Mouse (Mus musculus) heart, postnatal 36 days (tissue): Measurements from ENCODE around the gene Tlk2. TPM values are rescaled to one million over a fixed set of nuclear protein-coding genes. Genes with fewer than 3 reads are reported as not detected.

Experiments used
- DNase-seq, 2 experiments: peaks; one replicate each; pipeline ENCODE4 v3.0.0; 2021 to 2022
- intact Hi-C: fragments of 180-260 bp; cut with DNase I; formaldehyde crosslinking; loops from one replicate; pipeline ENCODE4 v1.15.1; 2025
- total RNA-seq, 2 experiments: library from RNA; stranded (reverse); gene quantifications; 2 replicates each; pipeline ENCODE4 v1.2.3; 2021

Tlk2 gene
- total RNA-seq, 2 experiments from 2014 or later, result 39.6 to 41.2 TPM

DNA sequence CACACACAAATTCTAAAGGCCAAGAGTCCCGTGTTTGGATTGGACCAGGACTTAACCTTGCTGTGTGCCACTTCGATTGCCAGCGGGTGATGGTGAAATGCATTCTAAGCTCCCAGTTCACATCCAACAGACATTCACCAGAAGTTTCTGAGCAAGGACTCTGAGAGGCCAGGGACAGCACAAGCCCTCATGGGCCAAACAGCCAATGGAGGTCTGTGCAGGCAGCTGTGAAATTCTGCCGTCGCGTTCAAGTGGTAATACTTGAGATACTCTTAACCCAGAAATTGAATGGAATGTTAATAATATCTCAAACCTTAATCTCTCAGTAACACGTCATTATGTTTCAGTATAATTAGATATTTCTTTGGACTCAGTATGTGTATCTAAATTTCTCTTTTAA is 131.6 kb downstream of the Tlk2 start:
- intact Hi-C loops, result no loop called here
- no peak for DNase-seq

DNA sequence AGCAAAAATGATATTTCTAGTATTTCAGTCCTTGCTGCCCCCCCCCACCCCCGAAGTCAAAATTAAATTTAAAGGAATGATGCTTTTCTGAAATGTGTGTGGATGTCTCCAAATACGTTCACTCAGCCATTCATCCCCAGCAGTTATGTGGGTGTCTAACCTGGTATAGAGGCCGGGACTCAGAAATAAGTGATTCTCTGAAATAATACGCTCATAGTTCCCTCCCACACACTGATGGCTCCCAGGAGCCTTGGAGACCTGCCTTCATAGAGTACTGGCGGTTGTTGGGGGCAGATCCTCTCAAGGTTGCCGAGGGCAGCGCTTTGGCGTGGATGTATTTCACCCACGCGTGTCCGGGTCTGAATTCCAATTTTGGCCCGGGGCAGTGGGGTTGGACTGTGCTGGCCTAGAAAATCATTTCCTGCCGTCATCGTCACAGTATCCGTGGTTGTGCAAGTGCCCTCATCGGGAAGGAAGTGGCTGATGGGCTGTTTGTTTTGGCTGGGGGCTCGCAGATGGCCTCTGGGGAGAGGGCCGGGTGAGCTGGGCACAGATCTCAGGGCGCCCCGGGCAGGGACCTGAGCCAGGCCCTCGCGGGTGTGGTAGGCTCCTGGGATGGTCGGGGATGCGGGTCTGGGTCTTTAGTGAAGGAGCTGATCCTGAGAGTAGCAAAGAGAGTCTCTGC is 132.8 kb downstream of the Tlk2 start:
- intact Hi-C loops, result no loop called here
- peak; percentile 60 to 73 for DNase-seq

DNA sequence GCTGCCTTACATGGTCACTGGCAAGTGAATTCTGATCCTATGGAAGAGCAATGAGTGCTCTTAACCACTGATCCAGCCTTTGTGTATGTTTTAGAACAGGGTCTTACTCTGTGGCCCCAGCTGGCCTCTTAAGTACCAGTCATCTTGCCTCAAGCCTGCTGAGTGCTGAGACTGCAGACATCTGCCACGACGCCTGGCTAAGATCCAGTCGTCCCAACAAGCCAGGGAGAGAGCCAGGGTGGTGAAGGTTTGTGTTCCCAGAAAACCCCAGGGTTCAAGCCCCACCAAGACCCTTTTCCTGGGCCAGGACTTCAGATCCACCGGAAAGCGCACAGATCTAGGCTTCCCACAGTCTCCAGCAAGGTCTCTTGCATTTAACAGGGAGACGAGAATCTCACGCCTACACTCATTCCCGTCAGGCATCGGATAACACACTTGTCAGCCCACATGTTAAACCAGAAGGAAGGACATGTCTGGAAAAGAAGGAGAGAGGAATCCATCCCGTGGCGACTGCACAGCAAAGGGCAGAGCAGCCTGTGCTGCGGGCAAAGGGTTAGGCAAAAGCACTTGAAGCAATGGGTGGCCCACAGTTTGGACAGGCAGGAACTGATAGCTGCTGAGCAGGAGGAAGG is 133.8 kb downstream of the Tlk2 start:
- DNase-seq, result no peak
- intact Hi-C loops, result loop anchor here (2.0 kb wide), 1 partner anchor 20 kb away; the partner anchor contains the start of gene Mrc2

DNA sequence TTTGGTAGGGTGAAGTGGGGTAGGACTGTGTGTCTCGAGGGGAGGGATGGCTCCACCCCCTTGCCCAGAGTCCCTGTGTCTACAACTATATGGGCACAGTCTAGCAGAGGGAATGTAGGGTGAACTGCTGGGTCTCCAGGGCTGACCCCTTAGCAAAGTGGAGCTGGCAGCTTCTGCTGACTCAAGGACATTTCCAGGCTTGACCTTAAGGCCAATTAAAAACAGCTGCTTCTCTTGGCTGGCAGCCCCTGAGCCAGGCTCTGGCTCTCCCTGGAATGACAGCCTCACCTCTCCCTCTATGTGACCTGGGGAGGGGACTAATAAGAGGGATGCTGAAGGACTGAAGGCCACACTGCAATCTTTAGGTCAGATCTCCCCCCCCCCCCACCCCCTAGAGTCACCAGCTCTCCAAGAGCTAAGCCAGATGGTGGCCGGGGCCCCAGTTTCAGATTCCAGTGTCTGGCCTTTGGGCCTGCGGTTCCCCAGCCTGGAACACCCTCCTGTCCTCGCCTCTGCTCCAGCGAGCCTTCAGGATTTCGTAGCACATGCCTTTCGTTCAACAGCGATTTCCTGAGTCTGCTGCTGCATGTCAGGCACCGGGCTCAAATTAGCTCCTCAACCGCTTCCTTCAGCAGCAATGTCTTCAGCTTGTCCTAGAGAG is 134.5 kb downstream of the Tlk2 start:
- DNase-seq, result peak; percentile 57 to 64
- intact Hi-C loops, result loop anchor here (2.0 kb wide), 1 partner anchor 20 kb away; the partner anchor contains the start of gene Mrc2

DNA sequence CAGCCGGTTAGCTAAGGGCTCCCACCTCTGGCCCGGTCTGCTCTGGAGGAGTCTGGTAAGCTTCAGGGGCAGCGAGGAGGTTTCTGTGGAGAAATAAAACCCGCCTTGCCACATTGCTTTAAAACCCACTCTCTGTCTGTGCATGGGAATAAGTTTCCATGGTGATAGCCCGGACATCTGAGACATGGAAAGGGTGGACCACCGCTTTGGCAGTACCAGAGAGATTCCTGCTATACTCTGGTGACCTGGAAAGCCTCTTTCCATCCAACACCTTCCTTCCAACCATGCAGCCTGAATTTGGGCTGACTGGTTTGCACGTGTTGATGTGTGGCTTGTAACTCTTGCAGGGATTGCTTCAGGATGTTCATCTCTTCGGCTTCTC is 135.0 kb downstream of the Tlk2 start:
- DNase-seq, result no peak
- intact Hi-C loops, result loop anchor here (2.0 kb wide), 1 partner anchor 21 kb away; the partner anchor contains the start of gene Mrc2

DNA sequence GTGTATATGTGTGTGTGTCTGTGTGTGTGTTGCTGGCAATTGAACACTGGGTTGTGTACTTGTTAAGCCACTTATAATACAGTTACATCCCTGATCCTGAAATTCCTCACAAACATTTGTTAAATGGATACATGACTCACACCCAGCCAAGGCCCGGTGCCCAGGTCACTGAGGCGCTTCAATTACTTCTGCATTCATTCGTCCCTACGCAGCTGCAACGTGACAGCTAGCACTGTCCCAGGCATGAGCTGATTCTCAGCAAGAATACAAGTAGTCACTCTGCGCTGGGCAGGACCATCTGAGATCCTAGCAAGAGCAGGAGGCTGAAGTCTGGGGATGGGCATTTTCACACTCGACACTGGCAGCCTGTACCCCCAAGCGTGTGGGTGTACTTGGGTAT is 136.7 kb downstream of the Tlk2 start:
- DNase-seq, result no peak
- intact Hi-C loops, result no loop called here

DNA sequence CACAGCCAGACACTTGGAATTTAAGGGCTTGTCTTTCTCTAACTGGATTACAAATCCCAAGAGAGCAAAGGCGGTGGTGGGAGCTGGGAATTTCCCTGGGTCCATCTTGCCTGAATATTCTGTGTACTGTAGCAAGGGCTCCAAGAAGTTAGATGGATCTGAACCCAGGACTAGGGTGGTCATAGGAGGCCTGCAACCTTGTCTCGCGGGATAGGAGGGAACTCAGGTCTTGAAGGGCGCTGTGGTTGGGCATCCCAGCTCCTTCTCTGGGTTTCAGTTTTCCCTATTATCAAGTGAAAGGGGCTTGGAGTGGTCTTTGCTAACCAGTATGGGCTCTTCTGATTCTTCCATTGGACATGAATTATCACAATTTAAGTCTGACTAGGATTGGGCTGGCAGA is 137.5 kb downstream of the Tlk2 start:
- no peak for DNase-seq
- intact Hi-C loops, result no loop called here

DNA sequence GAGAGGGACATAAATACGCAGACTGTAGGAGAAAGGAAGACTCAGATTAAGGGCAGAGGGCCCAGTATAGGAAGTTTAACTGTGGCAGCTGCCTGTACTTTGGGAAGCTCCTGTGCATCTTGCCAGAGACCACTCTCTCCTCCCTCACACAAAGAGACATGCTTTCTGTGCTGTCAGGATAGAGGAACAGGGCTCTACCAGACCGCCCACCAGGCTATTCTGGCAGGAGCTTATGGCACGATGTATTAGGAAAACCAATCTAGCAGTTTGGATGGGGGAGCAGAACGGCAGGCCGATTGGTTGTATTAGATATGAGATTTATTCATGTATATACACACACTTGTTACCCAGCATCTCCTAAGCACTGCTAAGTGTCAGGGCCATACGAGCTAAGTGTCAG is 139.2 kb downstream of the Tlk2 start:
- intact Hi-C loops, result no loop called here
- DNase-seq, result no peak

DNA sequence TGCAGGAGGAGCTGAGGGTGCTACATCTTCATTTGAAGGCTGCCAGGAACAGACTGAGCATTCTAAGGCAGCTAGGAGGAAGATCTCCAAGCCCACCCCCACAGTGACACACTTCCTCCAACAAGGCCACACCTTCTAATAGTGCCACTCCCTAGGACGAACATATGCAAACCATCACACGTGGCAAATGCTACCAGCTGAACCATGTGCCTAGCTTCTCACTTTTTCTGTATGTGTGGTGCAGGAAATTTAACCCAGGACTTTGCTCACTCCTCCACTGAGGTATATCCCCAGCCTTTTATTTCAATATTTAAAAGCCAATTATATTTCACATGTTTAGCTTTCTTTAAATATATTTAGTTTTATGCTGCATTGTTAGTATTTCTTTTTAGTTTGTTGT is 142.5 kb downstream of the Tlk2 start:
- intact Hi-C loops, result no loop called here
- DNase-seq, result no peak

DNA sequence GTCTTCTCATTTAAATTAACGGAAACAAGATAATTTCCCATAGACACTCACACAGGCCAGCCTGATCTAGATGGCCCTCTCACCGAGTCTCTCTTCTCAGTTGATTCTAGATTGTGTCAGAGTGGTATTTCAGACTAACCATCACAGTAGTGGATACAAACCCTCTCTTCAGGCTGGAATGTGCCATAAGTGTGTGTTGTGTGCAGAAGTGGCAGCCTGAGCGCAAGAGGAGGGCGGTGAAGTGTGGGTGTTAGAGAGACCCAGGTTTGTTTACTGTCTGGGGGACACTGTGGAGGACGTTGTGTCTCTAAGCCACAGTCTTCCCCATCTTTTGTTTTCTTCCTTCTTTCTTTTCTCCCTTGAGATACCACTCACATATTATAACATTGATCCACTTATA is 144.9 kb downstream of the Tlk2 start:
- no peak for DNase-seq
- intact Hi-C loops, result no loop called here

DNA sequence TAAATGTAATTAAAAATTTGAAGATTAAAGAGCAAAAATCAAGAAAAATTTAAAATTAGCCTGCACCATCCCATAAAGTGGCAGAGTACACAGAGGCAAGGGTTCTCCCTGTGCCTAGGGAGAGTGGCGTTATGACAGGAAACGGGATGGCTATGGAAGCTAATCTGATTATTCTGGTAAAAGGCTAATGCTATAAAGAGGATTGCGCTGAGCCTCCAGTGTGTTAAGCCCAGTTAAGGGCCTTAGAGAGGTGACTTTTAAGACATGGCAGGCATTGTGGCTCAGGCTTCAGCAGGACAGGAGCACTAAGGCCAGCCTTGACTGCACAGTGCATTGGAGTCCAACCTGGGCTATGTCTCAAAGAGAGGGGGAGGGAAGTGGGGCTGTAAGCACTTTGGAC is 148.5 kb downstream of the Tlk2 start:
- intact Hi-C loops, result no loop called here
- no peak for DNase-seq

DNA sequence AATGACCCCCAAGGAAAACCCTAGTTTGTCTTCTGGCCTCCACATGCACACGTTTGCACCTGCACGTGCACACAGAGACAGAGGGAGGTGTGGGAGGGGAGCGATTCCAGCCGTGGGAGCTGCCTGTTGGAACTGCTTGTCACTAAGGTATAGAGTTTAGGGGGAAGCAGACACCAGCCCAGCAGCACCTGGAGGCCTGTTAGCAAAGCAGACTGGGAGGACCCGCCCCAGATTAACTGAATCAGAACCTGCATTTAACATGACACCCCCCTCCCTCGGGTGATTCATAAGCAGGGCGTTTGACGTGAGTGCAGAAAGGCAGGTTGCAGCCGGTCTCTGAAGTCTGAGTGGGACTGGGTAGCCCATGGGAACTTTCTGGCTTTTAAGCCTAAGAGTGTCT is 151.4 kb downstream of the Tlk2 start:
- intact Hi-C loops, result no loop called here

DNA sequence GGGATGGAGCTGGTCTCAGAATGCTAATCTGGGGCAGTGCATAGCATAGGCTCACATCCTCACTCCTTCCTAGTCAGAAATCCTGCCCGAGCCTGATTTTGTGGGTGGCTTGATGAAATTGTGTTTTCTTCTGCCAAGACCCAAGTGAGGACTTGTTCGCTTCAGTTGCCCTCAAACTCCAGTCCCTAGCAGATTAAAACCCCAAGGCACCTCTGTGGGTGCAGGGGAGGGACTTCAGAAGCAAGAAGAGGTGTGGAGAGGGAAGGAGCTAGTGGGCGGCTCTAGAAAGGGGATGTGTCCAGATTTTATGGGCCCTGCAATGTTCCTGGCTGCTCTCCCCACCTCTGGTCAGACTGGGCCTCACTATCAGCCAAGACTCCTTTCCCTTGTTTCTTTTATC is 152.5 kb downstream of the Tlk2 start:
- no peak for DNase-seq
- intact Hi-C loops, result no loop called here

More for the DNA sequence above, 151.4 kb downstream of the Tlk2 start:
- DNase-seq, result no peak

DNA sequence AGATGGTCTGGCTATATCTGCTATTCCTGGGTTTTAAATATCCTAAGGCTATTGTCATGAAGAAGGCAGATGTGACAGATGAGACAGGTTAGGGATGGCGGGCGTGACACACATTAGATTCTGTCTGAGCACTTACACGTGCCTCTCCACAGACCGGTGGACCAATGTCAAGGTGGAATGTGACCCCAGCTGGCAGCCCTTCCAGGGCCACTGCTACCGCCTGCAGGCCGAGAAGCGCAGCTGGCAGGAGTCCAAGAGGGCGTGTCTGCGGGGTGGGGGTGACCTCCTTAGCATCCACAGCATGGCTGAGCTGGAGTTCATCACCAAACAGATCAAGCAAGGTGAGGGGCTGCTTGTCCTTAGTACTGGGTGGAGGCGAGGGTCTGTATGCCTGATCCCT is 153.1 kb downstream of the Tlk2 start:
- intact Hi-C loops, result no loop called here
- peak; percentile 50 to 60 for DNase-seq

DNA sequence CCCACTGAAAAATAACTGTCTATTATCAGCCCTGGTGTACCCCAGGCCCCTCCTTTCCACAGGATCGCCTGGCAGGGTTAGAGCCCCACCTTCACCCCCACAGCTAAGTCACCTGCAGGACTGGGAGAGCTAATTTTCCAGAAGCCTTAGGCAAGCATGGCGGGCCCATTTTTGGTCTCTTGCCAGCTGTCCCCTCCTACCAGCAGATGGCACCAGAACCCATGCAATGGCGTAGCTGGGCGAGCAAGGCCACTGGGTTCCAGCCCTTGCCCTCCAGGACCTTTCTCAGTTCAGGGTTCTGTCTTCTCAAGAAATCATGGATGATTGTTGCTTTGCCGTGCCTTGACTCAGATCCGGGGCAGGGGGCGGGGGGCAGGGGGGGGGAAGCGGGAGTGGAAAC is 153.9 kb downstream of the Tlk2 start:
- intact Hi-C loops, result no loop called here
- DNase-seq, result peak; percentile 43 to 52

Other genes starting within 250 kb of the Tlk2 start
- not detected for gene Efcab3, start 115.2 kb upstream of the Tlk2 start, total RNA-seq
- 10 to 100 TPM; 10.9 to 11.2 TPM for gene Mettl2, start 52.4 kb upstream of the Tlk2 start, total RNA-seq
- gene Gm10842, start 31.9 kb upstream of the Tlk2 start, total RNA-seq, result not detected
- gene Mrc2, start 113.8 kb downstream of the Tlk2 start, total RNA-seq, result 10 to 100 TPM; 18.4 to 20.3 TPM